Mouse (Mus musculus) kidney, postnatal 0 days (tissue): Measurements from ENCODE around the gene Gm9936. TPM values are rescaled to one million over a fixed set of nuclear protein-coding genes. Genes with fewer than 3 reads are reported as not detected.
A peak's percentile ranks its signal among the peaks of the same experiment; 100 is the strongest.
"Not testable (repeated sequence)": the region's sequence is repeated elsewhere in the genome, so short reads cannot be mapped to it uniquely, and the experiment has no call there.

Source experiments
- ATAC-seq: fragments of 200-750 bp; cut with Nextera tagmentation; replicated peaks from 2 replicates; pipeline ENCODE4 v1.8.0; 2017; ENCODE audit warnings: low read depth, moderate number of reproducible peaks, moderate TSS enrichment, moderate library complexity; ENCODE audit not compliant: low FRiP score
- DNase-seq: peaks from one replicate; pipeline ENCODE4 v3.0.0-alpha.2; 2016; ENCODE audit warnings: low spot score
- H3K27ac ChIP-seq: fragments of 300-500 bp; sonication (generic); 2 replicates; pipeline ENCODE4 v1.5.1; 2014; ENCODE audit warnings: mild to moderate bottlenecking
- H3K27me3 ChIP-seq: fragments of 300-500 bp; sonication (generic); 2 replicates; pipeline ENCODE4 v1.6.1; 2014; ENCODE audit warnings: low read length, mixed read lengths; ENCODE audit not compliant: insufficient read depth
- H3K36me3 ChIP-seq: fragments of 300-500 bp; sonication (generic); 2 replicates; pipeline ENCODE4 v1.6.1; 2014; ENCODE audit warnings: low read length, mixed read lengths; ENCODE audit not compliant: insufficient read depth
- H3K4me1 ChIP-seq: fragments of 300-500 bp; sonication (generic); replicated peaks from 2 replicates; pipeline ENCODE4 v1.6.1; 2014; ENCODE audit warnings: antibody characterized with exemption, low read length, mixed read lengths; ENCODE audit not compliant: insufficient read depth
- H3K4me2 ChIP-seq: fragments of 300-500 bp; sonication (generic); 2 replicates; pipeline ENCODE4 v1.6.1; 2014; ENCODE audit warnings: mild to moderate bottlenecking, low read length, moderate library complexity, mixed read lengths
- H3K4me3 ChIP-seq: fragments of 300-500 bp; sonication (generic); replicated peaks from 2 replicates; pipeline ENCODE4 v1.5.1; 2014; ENCODE audit warnings: low read depth, low read length
- H3K9ac ChIP-seq: fragments of 300-500 bp; sonication (generic); 2 replicates; pipeline ENCODE4 v1.6.1; 2014; ENCODE audit warnings: low read depth, low read length
- H3K9me3 ChIP-seq: fragments of 300-500 bp; sonication (generic); replicated peaks from 2 replicates; pipeline ENCODE4 v1.6.1; 2016; ENCODE audit warnings: low read length, inconsistent platforms, mixed read lengths
- CTCF ChIP-seq: IDR thresholded peaks from 2 replicates; pipeline ENCODE4 v1.5.1; 2016; ENCODE audit warnings: antibody characterized with exemption, low read depth, mild to moderate bottlenecking, moderate library complexity
- WGBS: fragments of 180-500 bp; shearing (Covaris S2); extraction: QIAGEN DNeasy Blood & Tissue Kit; methylation state at CpG from one replicate; pipeline ENCODE4 v1.1.7; 2014; 5-methylcytosine and 5-hydroxymethylcytosine counted together
- polyA plus RNA-seq: library from polyadenylated mRNA; unstranded; fragments of >200 nt; fragmentation: Nextera tagmentation; extraction: Ambion mirVana; gene quantifications from 2 replicates; pipeline ENCODE4 v1.2.1, GENCODE M21; 2015

Gene Gm9936
- polyA plus RNA-seq, 1 experiment from 2014 or later: not detected

GRCm38 (mm10) chr5:114851565-114852236 is 6.8 kb downstream of the Gm9936 start:
- no peak overlapping the region for H3K9ac ChIP-seq
- ATAC-seq (no peak), DNase-seq (no peak)
- H3K27me3 ChIP-seq: no peaks in the 10 kb centered on the region
- no peak overlapping the region for H3K4me3 ChIP-seq
- no peak overlapping the region for H3K27ac ChIP-seq
- WGBS: 80% methylated on average over 20 of the region's 20 CpGs
- no peaks in the 10 kb centered on the region for H3K9me3 ChIP-seq
- no peaks in the 10 kb centered on the region for H3K36me3 ChIP-seq
- no peak for TF ChIP-seq CTCF
- no peaks in the 10 kb centered on the region for H3K4me1 ChIP-seq
- H3K4me2 ChIP-seq: no peak overlapping the region

GRCm38 (mm10) chr5:114844371-114844770 is 14.1 kb downstream of the Gm9936 start:
- H3K36me3 ChIP-seq, H3K9me3 ChIP-seq, H3K27me3 ChIP-seq, H3K4me2 ChIP-seq, H3K4me3 ChIP-seq, H3K27ac ChIP-seq, DNase-seq, H3K9ac ChIP-seq, H3K4me1 ChIP-seq, ATAC-seq: not testable (repeated sequence)
- WGBS: 82% methylated on average over 2 of the region's 2 CpGs

GRCm38 (mm10) chr5:114842674-114843073 is 15.8 kb downstream of the Gm9936 start:
- Histone ChIP-seq H3K9ac (no peak overlapping the region), H3K4me2 (no peak overlapping the region), H3K36me3 (no peaks in the 10 kb centered on the region), H3K4me3 (no peak overlapping the region), H3K4me1 (no peaks in the 10 kb centered on the region), H3K9me3 (no peaks in the 10 kb centered on the region), H3K27ac (no peak overlapping the region), H3K27me3 (no peaks in the 10 kb centered on the region)
- no peak for TF ChIP-seq CTCF
- ATAC-seq: no peak
- WGBS: 80% methylated on average over 5 of the region's 5 CpGs
- no peak for DNase-seq

- H3K27me3 ChIP-seq, H3K4me3 ChIP-seq, H3K9ac ChIP-seq, H3K9me3 ChIP-seq, ATAC-seq, H3K36me3 ChIP-seq, H3K27ac ChIP-seq, H3K4me1 ChIP-seq, DNase-seq, H3K4me2 ChIP-seq: not testable (repeated sequence)
- WGBS: 27% methylated on average over 3 of the region's 3 CpGs
These were observed 16.3 kb downstream of the Gm9936 start for GRCm38 (mm10) chr5:114842155-114842554.

GRCm38 (mm10) chr5:114840481-114840880 is 18.0 kb downstream of the Gm9936 start:
- peak; percentile 50 for DNase-seq
- not testable (repeated sequence) for H3K36me3 ChIP-seq, H3K27me3 ChIP-seq, H3K9me3 ChIP-seq, H3K9ac ChIP-seq, H3K4me3 ChIP-seq, ATAC-seq, H3K4me2 ChIP-seq, H3K27ac ChIP-seq, H3K4me1 ChIP-seq
- WGBS: 30% methylated on average over 5 of the region's 5 CpGs

GRCm38 (mm10) chr5:114836886-114837285 is 21.6 kb downstream of the Gm9936 start:
- no peak overlapping the region for H3K4me2 ChIP-seq
- TF ChIP-seq CTCF: no peak
- no peak overlapping the region for H3K4me3 ChIP-seq
- no peaks in the 10 kb centered on the region for H3K27me3 ChIP-seq
- H3K9me3 ChIP-seq: no peaks in the 10 kb centered on the region
- no peak for DNase-seq
- H3K27ac ChIP-seq: no peak overlapping the region
- no peak for ATAC-seq
- WGBS: 56% methylated on average over 12 of the region's 12 CpGs
- no peaks in the 10 kb centered on the region for H3K4me1 ChIP-seq
- no peaks in the 10 kb centered on the region for H3K36me3 ChIP-seq
- H3K9ac ChIP-seq: no peak overlapping the region

GRCm38 (mm10) chr5:114829740-114830139 is 28.7 kb downstream of the Gm9936 start:
- Histone ChIP-seq H3K27ac (no peak overlapping the region), H3K4me2 (no peak overlapping the region), H3K9me3 (no peaks in the 10 kb centered on the region), H3K4me3 (no peak overlapping the region), H3K9ac (no peak overlapping the region), H3K4me1 (no peaks in the 10 kb centered on the region), H3K36me3 (no peaks in the 10 kb centered on the region), H3K27me3 (no peaks in the 10 kb centered on the region)
- ATAC-seq (no peak), DNase-seq (no peak)
- no peak for TF ChIP-seq CTCF
- 70% methylated on average over 3 of the region's 3 CpGs for WGBS
